Mouse (Mus musculus) heart, postnatal 14 days (tissue): ENCODE data around the gene Gm4894. TPM values are rescaled to one million over a fixed set of nuclear protein-coding genes. Genes with fewer than 3 reads are reported as not detected.

ENCODE experiments used
- DNase-seq, 2 experiments: peaks; one replicate each; pipeline ENCODE4 v3.0.0; 2021 to 2022
- intact Hi-C: fragments of 180-260 bp; cut with DNase I; formaldehyde crosslinking; loops from one replicate; pipeline ENCODE4 v1.15.1; 2025
- long read RNA-seq, 2 experiments: library from polyadenylated mRNA; stranded (forward); transcript quantifications; one replicate each; pipeline ENCODE4 v2.0.0; 2021
- total RNA-seq, 2 experiments: library from RNA; stranded (reverse); gene quantifications; 2 replicates each; pipeline ENCODE4 v1.2.3; 2021

Gm4894 gene
- not detected for total RNA-seq
- long read RNA-seq, experiment 1: 0 reads
- long read RNA-seq, experiment 2: 0 reads

- intact Hi-C loops: no loop called here
Measured at GRCm38 (mm10) chr9:49250231-49250630, at the start of gene Gm4894. Gene Gm4894, plus strand, starts transcription at chr9:49250531.

GRCm38 (mm10) chr9:49206331-49206730 is 44.0 kb upstream of the Gm4894 start:
- DNase-seq: no peak
- intact Hi-C loops: no loop called here

More at GRCm38 (mm10) chr9:49250231-49250630, at the start of gene Gm4894:
- no peak for DNase-seq

DNA sequence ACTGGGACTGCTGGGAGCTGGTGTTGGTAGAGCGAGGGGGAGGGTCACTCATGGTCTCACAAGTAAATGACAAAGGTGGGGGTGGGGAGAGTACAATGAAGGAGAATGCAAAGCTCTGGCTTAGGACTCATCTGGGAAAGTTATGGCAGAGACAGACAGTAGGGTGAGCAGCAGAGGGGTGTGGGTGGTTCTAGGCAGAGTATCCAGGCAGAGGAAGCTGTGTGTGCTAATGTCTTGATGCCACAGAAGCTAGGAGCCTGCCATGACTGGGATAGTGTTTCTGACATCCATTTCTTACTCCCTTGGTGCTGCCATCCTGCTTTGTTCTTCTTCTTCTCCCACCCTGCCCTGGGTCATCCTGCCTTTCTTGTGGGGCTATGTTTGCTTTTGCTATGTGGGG is 38.8 kb upstream of the Gm4894 start:
- DNase-seq: no peak
- intact Hi-C loops: no loop called here

- DNase-seq: peak in 1 of 2 experiments; percentile 3
- intact Hi-C loops: no loop called here
Measured at GRCm38 (mm10) chr9:49214734-49215133, 35.6 kb upstream of the Gm4894 start.

GRCm38 (mm10) chr9:49217626-49218607 is 32.4 kb upstream of the Gm4894 start:
- intact Hi-C loops: no loop called here
- no peak for DNase-seq

- intact Hi-C loops: no loop called here
- no peak for DNase-seq
Measured at GRCm38 (mm10) chr9:49224488-49224887, 25.8 kb upstream of the Gm4894 start.

DNA sequence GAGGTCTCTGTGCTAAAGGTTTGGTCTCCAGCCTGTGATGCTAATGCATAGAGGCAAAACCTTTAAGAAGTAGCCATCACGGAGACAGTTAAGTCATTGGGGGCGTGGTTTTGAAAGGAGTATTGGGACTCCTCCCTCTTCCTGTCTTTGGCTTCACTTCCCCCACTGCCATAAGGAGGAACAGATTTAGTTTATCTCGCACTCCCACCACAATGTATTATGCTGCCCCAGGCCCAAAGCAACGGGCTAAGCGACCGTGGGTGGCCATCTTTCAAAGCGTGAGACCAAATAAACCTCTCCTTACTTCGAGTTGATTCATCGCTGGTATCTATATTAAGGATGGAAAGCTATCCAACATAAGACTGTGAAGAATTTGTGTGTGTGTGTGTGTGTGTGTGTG is 22.9 kb upstream of the Gm4894 start:
- DNase-seq: no peak
- intact Hi-C loops: no loop called here

DNA sequence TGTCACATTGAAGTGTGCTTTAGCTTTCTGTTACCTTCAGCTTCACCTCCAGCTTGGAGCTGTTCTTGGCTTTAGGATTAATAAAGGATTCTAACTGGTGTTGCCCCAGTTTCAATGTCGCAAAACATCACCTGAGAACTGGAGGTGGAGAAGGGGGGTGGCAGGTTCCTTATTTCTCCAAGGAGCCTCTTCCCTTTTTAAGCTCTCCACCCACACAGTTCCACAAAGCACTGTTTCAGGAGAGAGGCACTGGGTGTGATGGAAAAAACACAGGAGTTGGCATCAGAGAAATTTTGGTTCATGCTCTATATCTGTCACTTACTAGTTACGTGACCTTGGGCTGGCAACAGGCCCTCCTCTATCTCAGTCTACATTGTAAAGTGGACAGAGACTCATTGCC is 21.3 kb upstream of the Gm4894 start:
- no peak for DNase-seq

DNA sequence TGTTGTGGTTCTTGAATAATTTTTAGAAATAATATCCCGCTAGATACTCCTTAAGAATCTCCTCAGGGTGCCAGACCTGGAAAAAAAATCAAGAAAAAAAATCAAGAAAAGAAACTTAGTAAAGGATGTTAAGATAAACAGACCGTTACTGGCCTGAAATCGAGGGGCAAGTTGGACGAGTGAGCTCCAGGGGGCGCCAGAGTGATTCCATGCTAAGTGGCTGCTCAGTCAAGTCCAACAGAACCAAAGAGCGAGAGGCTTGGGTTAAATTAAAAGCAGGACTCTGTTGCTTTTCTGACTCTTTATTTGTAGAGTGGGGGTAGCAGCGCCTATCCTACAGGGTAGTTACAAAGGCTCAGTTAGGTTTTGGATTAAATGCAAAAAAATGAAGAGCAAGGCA is 3.5 kb upstream of the Gm4894 start:
- peak; percentile 74 to 82 for DNase-seq
- intact Hi-C loops: loop anchor here (1.0 to 10.0 kb wide), 4 partner anchors 90 to 1288 kb away; partner anchors contain the start of gene Tmprss5

More for the DNA sequence above, 21.3 kb upstream of the Gm4894 start:
- intact Hi-C loops: no loop called here

DNA sequence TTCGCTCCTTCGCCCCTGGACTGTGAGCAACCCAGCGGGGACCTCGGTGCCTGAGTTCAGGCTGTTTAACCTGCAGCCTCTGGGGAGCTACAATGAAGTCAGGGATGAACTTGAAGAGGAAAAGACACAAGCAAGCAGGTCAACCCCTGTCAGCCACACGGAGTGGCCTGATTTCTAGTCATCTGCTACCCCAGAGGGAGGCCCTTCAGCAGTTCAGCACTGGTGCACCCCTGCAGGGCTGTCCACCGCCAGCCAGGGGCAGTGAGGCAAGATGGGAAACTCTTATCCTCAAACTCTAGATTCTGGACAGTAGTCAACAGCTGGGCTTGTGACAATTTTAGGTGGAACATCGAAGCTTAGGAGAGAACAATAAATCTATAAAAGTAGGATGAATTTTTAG is 18.6 kb downstream of the Gm4894 start:
- DNase-seq: no peak
- intact Hi-C loops: no loop called here

- DNase-seq: no peak
- intact Hi-C loops: no loop called here
Measured at GRCm38 (mm10) chr9:49273566-49273965, 23.2 kb downstream of the Gm4894 start.

DNA sequence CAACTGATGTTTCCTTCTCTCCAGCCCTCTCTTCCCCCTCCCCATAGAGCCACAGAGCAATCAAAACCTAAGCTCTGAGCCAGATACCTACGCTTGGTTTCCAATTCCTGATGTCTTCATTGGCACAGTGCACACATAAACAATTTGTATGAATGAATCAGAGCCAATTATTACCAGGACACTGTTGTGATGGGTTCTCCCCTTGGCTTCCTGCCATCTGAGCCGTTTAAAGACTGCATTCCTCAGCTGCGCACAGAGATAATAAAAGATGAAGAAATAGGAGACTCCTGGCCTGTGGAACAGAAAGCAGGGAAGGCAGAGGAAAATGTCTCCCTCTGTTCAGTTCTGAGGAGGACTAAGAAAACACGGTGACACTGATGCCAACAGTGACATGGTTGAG is 25.6 kb downstream of the Gm4894 start:
- no peak for DNase-seq
- intact Hi-C loops: no loop called here

GRCm38 (mm10) chr9:49276542-49277334 is 26.4 kb downstream of the Gm4894 start:
- no peak for DNase-seq
- intact Hi-C loops: no loop called here

DNA sequence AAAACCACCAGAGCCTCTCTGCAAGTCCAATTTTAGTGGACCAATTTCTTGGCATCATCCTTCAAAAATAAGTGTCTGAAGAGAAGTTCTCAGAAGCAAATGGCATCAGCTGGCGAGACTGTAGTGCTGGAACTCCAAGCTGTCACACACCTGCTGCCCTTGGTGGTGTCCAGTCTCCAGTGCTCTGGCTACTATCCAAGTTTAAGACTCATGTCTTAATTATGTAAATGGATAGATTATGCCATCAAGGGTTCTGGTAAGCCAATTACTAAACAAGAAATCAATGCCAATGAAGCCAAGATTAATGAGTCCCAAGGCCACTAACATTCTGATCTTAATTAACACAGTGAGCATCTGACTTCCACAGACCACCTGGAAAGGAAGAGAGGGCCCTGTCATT is 44.8 kb downstream of the Gm4894 start:
- intact Hi-C loops: no loop called here
- DNase-seq: no peak

- intact Hi-C loops: no loop called here
- DNase-seq: peak in 1 of 2 experiments; percentile 13
Measured at GRCm38 (mm10) chr9:49307576-49307975, 57.2 kb downstream of the Gm4894 start.

GRCm38 (mm10) chr9:49310821-49311220 is 60.5 kb downstream of the Gm4894 start:
- DNase-seq: no peak
- intact Hi-C loops: no loop called here

GRCm38 (mm10) chr9:49318638-49319037 is 68.3 kb downstream of the Gm4894 start:
- intact Hi-C loops: no loop called here
- DNase-seq: no peak
